Mouse (Mus musculus): ENCODE results near the gene Klf4.

GRCm38 (mm10) chr4:55533196-55533802, 1.0 kb upstream of the Klf4 start:
- TF ChIP-seq POLR2A (IDR thresholded peaks at IDR 0.05; ENCODE audit: insufficient read depth, low read depth, low read length) (no peak), CTCF (IDR thresholded peaks at IDR 0.05) (no peak)

Measured in heart, adult 2 months (tissue).